In the genomic region with DNA sequence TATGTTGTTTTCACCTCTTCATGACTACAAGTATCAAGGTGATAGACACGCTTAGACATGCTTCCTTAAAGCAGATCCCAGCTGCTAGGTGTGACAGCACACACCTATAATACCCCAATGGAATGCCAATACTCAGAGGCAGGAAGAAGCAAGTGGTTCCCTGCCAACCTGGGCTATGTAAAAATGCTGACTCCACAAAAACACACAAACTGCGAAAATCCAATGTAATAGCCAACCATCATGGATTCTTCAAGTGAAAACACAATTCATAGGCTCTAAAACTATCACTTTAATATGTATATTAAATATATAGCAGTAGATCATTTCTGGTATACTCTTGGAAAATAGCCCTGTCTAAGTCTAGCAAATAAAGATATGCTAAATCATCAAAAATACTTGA, we compare ENCODE assay signal across 38 mouse cellular contexts. TPM values are rescaled to one million over a fixed set of nuclear protein-coding genes. Genes with fewer than 3 reads are reported as not detected.
"Had no signal": no experiment of that assay in that cellular context is flagged by ENCODE, and none has a peak within 500 bp of the region (broad histone marks: within the 10 kb centered on the region; RNA-seq: fewer than 3 reads in every experiment).

No protein-coding gene starts in this region.

- H3K9ac ChIP-seq: embryonic facial prominence, embryonic 12.5 days; embryonic facial prominence, embryonic 13.5 days; embryonic facial prominence, embryonic 15.5 days; forebrain, embryonic 12.5 days; forebrain, embryonic 13.5 days; forebrain, embryonic 15.5 days; forebrain, postnatal 0 days; heart, embryonic 12.5 days had no signal

- H3K27me3 ChIP-seq: embryonic facial prominence, embryonic 12.5 days; embryonic facial prominence, embryonic 13.5 days; embryonic facial prominence, embryonic 15.5 days; forebrain, embryonic 12.5 days; forebrain, embryonic 13.5 days; forebrain, embryonic 15.5 days; heart, embryonic 12.5 days had no signal

- DNase-seq: cerebellum, adult 9-10 months; cerebellum, adult 9-11 months; cerebellum, postnatal 10 days; cerebellum, postnatal 14 days; cerebellum, postnatal 25 days; cerebellum, postnatal 36 days; embryo, embryonic 11 days; forebrain, postnatal 0 days; gastrocnemius, adult 2 months; gastrocnemius, postnatal 10 days; gastrocnemius, postnatal 14 days; gastrocnemius, postnatal 25 days; gastrocnemius, postnatal 36 days; heart, adult 11 months; heart, adult 18-20 months; heart, adult 2 months had no signal

- ATAC-seq: forebrain, embryonic 13.5 days; forebrain, embryonic 14.5 days; forebrain, embryonic 15.5 days; forebrain, embryonic 16.5 days; forebrain, postnatal 0 days had no signal

- H3K4me3 ChIP-seq: embryonic facial prominence, embryonic 12.5 days; embryonic facial prominence, embryonic 13.5 days; embryonic facial prominence, embryonic 15.5 days; erythroblast, embryonic 14.5 days; forebrain, embryonic 10.5 days; forebrain, embryonic 12.5 days; forebrain, embryonic 13.5 days; forebrain, embryonic 15.5 days; gastrocnemius, adult 2 months; heart, adult 2 months; heart, embryonic 10.5 days; heart, embryonic 12.5 days had no signal

- H3K4me2 ChIP-seq: embryonic facial prominence, embryonic 12.5 days; embryonic facial prominence, embryonic 13.5 days; embryonic facial prominence, embryonic 15.5 days; forebrain, embryonic 12.5 days; forebrain, embryonic 13.5 days; forebrain, embryonic 15.5 days; heart, embryonic 11.5 days; heart, embryonic 12.5 days had no signal

- H3K4me1 ChIP-seq: embryonic facial prominence, embryonic 12.5 days; embryonic facial prominence, embryonic 15.5 days; forebrain, embryonic 10.5 days; forebrain, embryonic 12.5 days; forebrain, embryonic 13.5 days; forebrain, embryonic 15.5 days; heart, embryonic 10.5 days had no signal

- H3K9me3 ChIP-seq: embryonic facial prominence, embryonic 12.5 days; embryonic facial prominence, embryonic 13.5 days; forebrain, embryonic 15.5 days; heart, embryonic 10.5 days had no signal

- H3K27ac ChIP-seq: embryonic facial prominence, embryonic 12.5 days; embryonic facial prominence, embryonic 13.5 days; embryonic facial prominence, embryonic 15.5 days; forebrain, embryonic 10.5 days; forebrain, embryonic 12.5 days; forebrain, embryonic 13.5 days; forebrain, embryonic 15.5 days; gastrocnemius, adult 2 months; heart, adult 2 months; heart, embryonic 10.5 days had no signal

RNA-seq across cellular contexts. Expression of a gene that starts 32.6 kb away (rescaled TPM):
- total RNA-seq: common myeloid progenitor, adult 5-6 weeks; gastrocnemius, adult 18-20 months; gastrocnemius, adult 2 months; gastrocnemius, adult 8-10 months; gastrocnemius, postnatal 10 days; gastrocnemius, postnatal 14 days; gastrocnemius, postnatal 25 days; gastrocnemius, postnatal 36 days; gastrocnemius, postnatal 4 days; granulocyte monocyte progenitor cell, adult 5-6 weeks; heart, adult 2 months; heart, adult 8-10 months had no signal
- polyA plus RNA-seq: embryonic facial prominence, embryonic 11.5 days; embryonic facial prominence, embryonic 12.5 days; embryonic facial prominence, embryonic 13.5 days; erythroblast, embryonic 14.5 days; forebrain, embryonic 10.5 days; forebrain, embryonic 11.5 days; forebrain, embryonic 12.5 days; forebrain, embryonic 13.5 days; forebrain, embryonic 14.5 days; forebrain, embryonic 16.5 days; frontal cortex, adult 2 months; heart, embryonic 10.5 days; heart, embryonic 11.5 days; heart, embryonic 12.5 days had no signal

RNA-seq across cellular contexts. Expression of a gene that starts 43.4 kb away (rescaled TPM):
- total RNA-seq: common myeloid progenitor, adult 5-6 weeks; granulocyte monocyte progenitor cell, adult 5-6 weeks had no signal
- polyA plus RNA-seq: embryonic facial prominence, embryonic 11.5 days; erythroblast, embryonic 14.5 days; heart, embryonic 10.5 days; heart, embryonic 11.5 days; heart, embryonic 12.5 days had no signal
